Mouse (Mus musculus): ENCODE results near the gene Olfr1461.

DNA sequence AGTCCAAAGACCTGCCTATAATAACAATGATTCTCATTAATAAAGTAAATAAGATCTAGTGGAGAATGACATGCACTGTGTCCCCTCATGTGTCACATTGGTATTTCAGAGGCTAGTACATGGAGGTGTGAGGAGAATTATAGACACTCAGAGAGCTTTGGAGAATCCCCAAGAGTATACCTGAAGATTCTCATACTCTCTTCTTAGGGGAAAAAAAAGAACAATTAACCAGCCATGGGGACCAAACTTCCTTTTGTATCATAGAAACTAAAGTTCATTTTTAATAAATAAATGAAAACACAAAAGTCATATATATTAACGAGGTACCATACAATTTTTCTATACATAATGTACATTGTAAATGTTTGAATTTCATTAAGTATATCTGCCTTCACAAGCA, 13.4 kb upstream of the Olfr1461 start, which contains the start of gene Olfr1459:
- TF ChIP-seq POLR2A (IDR thresholded peaks at IDR 0.05; ENCODE audit: borderline replicate concordance, insufficient read depth, low read length) (no peak), CTCF (IDR thresholded peaks at IDR 0.05; ENCODE audit: borderline replicate concordance, insufficient read depth, low read depth, low read length) (no peak)

Measured in cerebellum, adult 2 months (tissue).